Mouse (Mus musculus): ENCODE data around the gene Gm3015. TPM values are rescaled to one million over a fixed set of nuclear protein-coding genes. Genes with fewer than 3 reads are reported as not detected.

The Gm3015 gene
- not detected in 2 replicates for polyA plus RNA-seq (2021; fragmentation: Nextera tagmentation)
- long read RNA-seq, experiment 1: 0 reads
- long read RNA-seq, experiment 2: 0 reads

DNA sequence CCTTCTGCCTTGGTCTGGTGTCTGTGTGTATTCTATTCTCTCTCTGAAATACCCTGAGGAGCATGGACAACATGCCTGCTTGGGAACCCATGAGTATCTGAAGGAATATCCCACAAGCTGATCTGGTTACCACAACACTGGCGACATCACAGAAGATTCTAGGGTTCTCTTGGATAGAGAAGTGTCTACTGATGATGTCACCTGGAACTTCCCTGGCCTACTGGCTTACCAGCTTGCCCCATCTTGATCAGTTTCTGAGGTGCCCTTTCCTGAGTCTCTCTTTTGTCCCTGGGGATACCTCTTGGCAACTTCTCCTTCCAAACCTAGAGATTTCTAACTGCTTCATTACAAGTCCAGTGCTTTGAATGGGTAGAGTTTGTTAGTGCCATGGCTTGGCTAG, at the start of gene Gm3015:
TSS of gene Gm3015 (minus strand) at position 101 of the 400 bp plus-strand sequence.

DNA sequence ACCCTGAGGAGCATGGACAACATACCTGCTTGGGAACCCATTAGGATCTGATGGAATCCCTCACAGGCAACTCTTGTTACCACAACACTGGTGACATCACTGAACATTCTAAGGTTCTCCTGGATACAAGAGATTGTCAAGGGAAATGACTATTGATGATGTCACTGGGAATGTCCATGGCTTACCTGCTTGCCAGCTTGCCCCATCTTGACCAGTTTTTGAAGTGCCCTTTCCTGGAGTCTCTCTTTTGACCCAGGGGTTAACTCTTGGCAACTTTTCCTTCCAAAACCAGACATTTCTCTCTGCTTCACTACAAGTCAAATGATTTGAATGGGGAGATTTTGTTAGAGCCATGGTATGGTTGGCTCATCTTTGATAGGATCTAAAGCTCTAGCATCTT, 29.3 kb upstream of the Gm3015 start, which contains the start of gene Gm10377:
TSS of gene Gm10377 (minus strand) at position 101 of the 400 bp plus-strand sequence.

Other genes starting within 250 kb of the Gm3015 start
- not detected in 2 replicates for gene Gm8024, start 244.5 kb downstream of the Gm3015 start, polyA plus RNA-seq (2021; fragmentation: Nextera tagmentation)
- not detected in 2 replicates for gene Gm17124, start 168.9 kb downstream of the Gm3015 start, polyA plus RNA-seq (2021; fragmentation: Nextera tagmentation)
- not detected in 2 replicates for gene Gm3633, start 126.9 kb downstream of the Gm3015 start, polyA plus RNA-seq (2021; fragmentation: Nextera tagmentation)
- not detected in 2 replicates for gene Gm10378, start 112.9 kb downstream of the Gm3015 start, polyA plus RNA-seq (2021; fragmentation: Nextera tagmentation)
- gene Gm10377, start 29.2 kb upstream of the Gm3015 start, polyA plus RNA-seq (2021; fragmentation: Nextera tagmentation): not detected in 2 replicates
- gene Gm21977, start 84.7 kb upstream of the Gm3015 start, polyA plus RNA-seq (2021; fragmentation: Nextera tagmentation): not detected in 2 replicates
- not detected in 2 replicates for gene Gm8082, start 224.8 kb upstream of the Gm3015 start, polyA plus RNA-seq (2021; fragmentation: Nextera tagmentation)
- not detected in 2 replicates for gene Gm10376, start 246.8 kb upstream of the Gm3015 start, polyA plus RNA-seq (2021; fragmentation: Nextera tagmentation)